Mouse (Mus musculus) kidney, adult 10 weeks (tissue): ENCODE data around the gene Slc25a21. TPM values are rescaled to one million over a fixed set of nuclear protein-coding genes. Genes with fewer than 3 reads are reported as not detected.

ENCODE experiments used
- polyA plus RNA-seq: library from polyadenylated mRNA; stranded (reverse); fragments of 350-450 nt; fragmentation: Illumina TruSeq; extraction: RNeasy Lipid Tissue Mini Kit (QIAGEN cat#74804); gene quantifications from one replicate; pipeline ENCODE4 v1.2.3, GENCODE M21; 2014; ENCODE audit warnings: low read depth, low replicate concordance

The Slc25a21 gene
- 35.2 TPM for polyA plus RNA-seq

GRCm38 (mm10) chr12:57197363-57198026 lies at the start of gene Slc25a21:
Gene Slc25a21 (minus strand): TSS chr12:57197472.

GRCm38 (mm10) chr12:57230192-57230706 lies 33.0 kb upstream of the Slc25a21 start, which contains the start of the genes Prps1l3 and Mipol1:
Gene Prps1l3 (plus strand): TSS chr12:57230412.
Gene Mipol1 (plus strand): TSS chr12:57230427.

DNA sequence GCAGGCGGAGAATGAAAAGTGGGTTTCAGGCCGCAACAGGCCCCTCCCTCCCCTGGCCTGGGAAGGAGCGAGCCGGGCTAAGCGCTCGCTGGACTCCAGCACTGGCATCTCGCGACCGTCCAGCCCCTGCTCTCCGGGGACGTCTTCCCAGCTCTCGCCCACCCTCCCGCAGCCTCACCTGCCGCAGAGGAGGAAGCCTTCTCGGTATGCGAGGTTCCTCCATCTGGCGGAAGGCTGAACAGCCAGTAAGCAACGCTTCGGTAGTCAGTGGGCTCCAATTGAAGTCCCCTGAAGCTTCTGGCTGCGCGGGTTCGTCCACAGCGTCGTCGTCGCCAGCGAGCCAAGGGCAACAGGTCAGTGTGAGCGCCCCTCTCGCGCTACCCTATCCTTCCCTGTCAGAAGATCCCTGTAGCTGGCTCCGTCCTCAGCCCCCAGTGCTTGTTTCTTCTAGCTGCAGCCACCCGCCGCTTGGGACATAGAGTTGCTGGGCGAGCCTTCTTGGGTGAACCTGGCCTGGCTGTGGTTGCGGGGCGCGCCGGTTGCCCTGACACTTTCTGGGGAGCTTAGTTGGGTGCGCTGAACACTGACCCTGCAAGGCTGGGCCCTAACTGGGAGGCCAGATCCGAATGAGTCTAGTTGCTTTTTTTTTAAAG lies 505.7 kb downstream of the Slc25a21 start, which contains the start of gene Pax9:
Gene Pax9, plus strand, starts transcription at position 341 of the 653 bp plus-strand sequence.

Other genes starting within 250 kb of the Slc25a21 start
- 74.5 TPM for gene Prps1l3, start 32.9 kb upstream of the Slc25a21 start, polyA plus RNA-seq
- gene Mipol1, start 33.0 kb upstream of the Slc25a21 start, polyA plus RNA-seq, result 16.0 TPM